Mouse (Mus musculus) limb, embryonic 12.5 days (tissue): ENCODE measurements at regions not wholly inside any gene's neighbourhood (a gene's known extent, or its start where the extent isn't known, plus 50 kb on each side); places are given as distances from the start of the nearest gene placed in this dataset.

Experiments used
- ATAC-seq: fragments of 200-750 bp; cut with Nextera tagmentation; 2 replicates; pipeline ENCODE4 v1.8.0; 2017; ENCODE audit warnings: low read depth, moderate TSS enrichment; ENCODE audit not compliant: insufficient number of reproducible peaks, insufficient read depth, low FRiP score, low TSS enrichment
- H3K27ac ChIP-seq: fragments of 300-500 bp; sonication (generic); 2 replicates; pipeline ENCODE4 v1.5.1; 2016; ENCODE audit warnings: mild to moderate bottlenecking, moderate library complexity
- H3K27me3 ChIP-seq: fragments of 300-500 bp; sonication (generic); 2 replicates; pipeline ENCODE4 v1.6.1; 2016; ENCODE audit warnings: mild to moderate bottlenecking, moderate library complexity
- H3K36me3 ChIP-seq: fragments of 300-500 bp; sonication (generic); 2 replicates; pipeline ENCODE4 v1.6.1; 2016; ENCODE audit warnings: mild to moderate bottlenecking, moderate library complexity
- H3K4me1 ChIP-seq: fragments of 300-500 bp; sonication (generic); replicated peaks from 2 replicates; pipeline ENCODE4 v1.6.1; 2016
- H3K4me2 ChIP-seq: fragments of 300-500 bp; sonication (generic); 2 replicates; pipeline ENCODE4 v1.6.1; 2016; ENCODE audit warnings: mild to moderate bottlenecking, moderate library complexity
- H3K4me3 ChIP-seq: fragments of 300-500 bp; sonication (generic); replicated peaks from 2 replicates; pipeline ENCODE4 v1.5.1; 2016; ENCODE audit warnings: mild to moderate bottlenecking
- H3K9ac ChIP-seq: fragments of 300-500 bp; sonication (generic); replicated peaks from 2 replicates; pipeline ENCODE4 v1.6.1; 2016; ENCODE audit warnings: mild to moderate bottlenecking, moderate library complexity
- H3K9me3 ChIP-seq: fragments of 300-500 bp; sonication (generic); 2 replicates; pipeline ENCODE4 v1.6.1; 2016; ENCODE audit warnings: mild to moderate bottlenecking, moderate library complexity
- whole genome bisulfite sequencing: fragments of 180-500 bp; shearing (Covaris S2); methylation state at CpG from one replicate; pipeline ENCODE4 v1.1.7; 2016; 5-methylcytosine and 5-hydroxymethylcytosine counted together

DNA sequence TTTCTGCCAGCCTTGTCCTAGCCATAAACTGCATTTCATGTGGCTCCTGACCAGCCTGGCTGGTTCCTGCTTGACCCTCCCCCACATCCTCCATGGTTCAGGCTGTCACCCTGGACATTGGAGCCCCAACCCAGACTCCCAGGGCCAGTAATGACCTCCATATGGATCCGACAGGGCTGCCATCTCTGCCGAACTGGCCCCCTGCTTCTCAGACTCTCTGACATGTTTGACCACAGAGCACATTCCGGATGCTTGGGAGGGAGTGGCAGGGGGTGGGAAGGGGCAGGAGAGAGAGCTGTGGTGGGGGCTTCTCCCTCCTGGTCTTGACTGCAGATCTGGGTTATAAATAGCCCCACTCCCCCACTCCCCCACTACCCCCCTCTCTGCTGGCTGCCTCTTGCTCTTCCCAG lies 59.0 kb upstream of the Actrt2 start:
- WGBS = 16% methylated on average over 3 of the region's 3 CpGs
- peak overlapping the region; percentile 79 for H3K27ac ChIP-seq
- H3K4me3 ChIP-seq = no peak overlapping the region
- ATAC-seq = no peak
- H3K4me2 ChIP-seq = peak overlapping the region; percentile 31
- no peaks in the 10 kb centered on the region for H3K36me3 ChIP-seq
- H3K27me3 ChIP-seq = no peaks in the 10 kb centered on the region
- peaks cover 57% of the 10 kb centered on the region for H3K4me1 ChIP-seq
- no peak overlapping the region for H3K9ac ChIP-seq
- no peaks in the 10 kb centered on the region for H3K9me3 ChIP-seq

DNA sequence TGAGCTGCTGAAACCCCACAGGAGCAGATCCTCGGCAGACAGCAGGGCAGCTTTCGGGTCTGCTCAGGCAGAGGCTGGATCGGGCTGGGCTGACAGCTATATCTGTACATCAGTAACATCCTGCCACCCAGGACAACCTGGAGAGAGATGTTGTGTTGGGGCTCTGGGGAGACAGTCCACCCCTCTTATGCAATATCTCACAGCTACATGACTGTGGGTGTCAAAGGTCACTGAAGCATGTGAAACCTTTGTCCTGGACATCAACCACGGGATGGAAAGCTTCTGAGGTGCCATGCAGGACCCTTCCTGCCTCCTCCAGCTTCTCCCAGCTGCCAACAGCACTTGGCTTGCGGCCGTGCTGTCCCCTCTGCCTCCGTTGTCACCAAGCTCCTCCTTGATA lies 60.3 kb upstream of the Actrt2 start:
- WGBS = 76% methylated on average over 7 of the region's 7 CpGs
- Histone ChIP-seq H3K4me3 (no peak overlapping the region), H3K4me1 (peaks cover 70% of the 10 kb centered on the region), H3K9me3 (no peaks in the 10 kb centered on the region), H3K27ac (peak overlapping the region; percentile 79), H3K36me3 (no peaks in the 10 kb centered on the region), H3K4me2 (no peak overlapping the region), H3K9ac (no peak overlapping the region), H3K27me3 (no peaks in the 10 kb centered on the region)
- no peak for ATAC-seq

- Histone ChIP-seq H3K27me3 (no peaks in the 10 kb centered on the region), H3K4me1 (peaks cover 82% of the 10 kb centered on the region), H3K9ac (no peak overlapping the region), H3K4me3 (no peak overlapping the region), H3K27ac (peak overlapping the region; percentile 81), H3K9me3 (no peaks in the 10 kb centered on the region), H3K4me2 (peak overlapping the region; percentile 23; the same call in 1 of the 2 replicates), H3K36me3 (no peaks in the 10 kb centered on the region)
- WGBS = 44% methylated on average over 5 of the region's 5 CpGs
- 0 out of 2 replicates have a peak, but pooled peaks have one; percentile 2 for ATAC-seq
Observed at GRCm38 (mm10) chr4:154730646-154731045, 63.0 kb upstream of the Actrt2 start.

GRCm38 (mm10) chr4:154731345-154731744 lies 63.7 kb upstream of the Actrt2 start:
- WGBS = 7% methylated on average over 15 of the region's 15 CpGs
- Histone ChIP-seq H3K27ac (peak overlapping the region; percentile 87), H3K4me3 (no peak overlapping the region), H3K4me1 (peaks cover 83% of the 10 kb centered on the region), H3K9ac (no peak overlapping the region), H3K27me3 (no peaks in the 10 kb centered on the region), H3K4me2 (peak overlapping the region; percentile 35), H3K36me3 (no peaks in the 10 kb centered on the region), H3K9me3 (no peaks in the 10 kb centered on the region)
- ATAC-seq = peak; percentile 57

DNA sequence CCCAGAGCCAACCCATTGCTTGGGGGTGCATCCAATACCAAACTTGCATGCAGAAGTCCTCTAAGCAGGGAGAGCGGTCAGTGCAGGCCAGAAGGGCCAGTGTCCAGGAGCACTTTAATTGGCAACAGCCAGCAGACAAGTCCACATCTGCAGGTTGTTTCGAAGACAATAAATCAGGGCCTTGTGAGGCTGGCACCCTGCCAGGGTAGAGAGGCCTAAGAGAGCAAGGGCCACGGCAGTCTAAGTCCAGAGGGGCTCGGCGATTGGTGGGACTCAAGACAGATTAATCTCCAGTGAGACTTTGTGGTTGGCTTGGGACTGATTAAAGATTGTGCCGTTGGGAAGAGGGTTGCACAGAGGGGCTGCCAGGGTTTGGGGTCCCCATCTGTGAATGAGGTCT lies 68.4 kb upstream of the Actrt2 start:
- H3K4me2 ChIP-seq = peak overlapping the region; percentile 24; the same call in 1 of the 2 replicates
- peaks cover 83% of the 10 kb centered on the region for H3K4me1 ChIP-seq
- no peaks in the 10 kb centered on the region for H3K9me3 ChIP-seq
- no peak overlapping the region for H3K4me3 ChIP-seq
- WGBS = 25% methylated on average over 6 of the region's 6 CpGs
- no peak overlapping the region for H3K9ac ChIP-seq
- peak overlapping the region; percentile 67 for H3K27ac ChIP-seq
- no peaks in the 10 kb centered on the region for H3K36me3 ChIP-seq
- H3K27me3 ChIP-seq = peaks cover 3% of the 10 kb centered on the region
- no peak for ATAC-seq

DNA sequence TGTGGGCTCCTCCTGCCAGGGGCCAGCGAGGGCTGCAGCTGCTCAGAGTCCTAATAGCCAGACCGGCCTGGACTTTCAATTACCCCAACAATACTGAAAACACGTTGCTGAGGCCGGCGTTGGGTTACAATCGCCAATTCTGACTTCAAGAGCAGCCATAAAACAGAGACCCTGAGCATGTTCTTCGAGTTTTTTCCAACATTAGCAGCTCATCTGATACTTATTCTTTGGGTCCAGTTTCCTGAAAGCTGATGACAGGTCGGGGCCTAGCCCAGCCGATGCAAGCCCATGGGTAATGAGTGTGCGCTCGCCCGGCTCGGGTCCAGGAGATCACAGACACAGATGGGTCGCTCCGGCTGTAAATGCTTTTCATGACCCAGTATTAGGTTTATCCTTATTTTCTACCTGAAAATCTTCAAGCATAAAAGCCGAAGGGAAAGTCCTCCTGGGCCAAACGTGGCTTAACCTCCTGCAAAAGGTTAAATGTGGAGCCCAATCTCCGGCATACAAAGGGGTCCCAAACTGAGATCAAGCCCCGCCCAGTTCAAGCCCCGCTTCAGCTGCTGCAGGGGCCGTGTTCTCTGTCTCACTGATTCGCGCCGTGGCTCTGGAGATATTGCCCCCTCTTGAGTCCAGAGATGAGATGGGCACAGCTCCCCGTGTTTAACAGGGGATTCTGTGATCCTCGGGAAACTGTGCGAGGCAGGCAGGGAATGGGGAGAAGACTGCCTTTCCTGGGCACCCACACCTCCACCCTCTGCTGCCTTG lies 73.6 kb upstream of the Actrt2 start:
- no peak overlapping the region for H3K9ac ChIP-seq
- H3K27me3 ChIP-seq = peaks cover 27% of the 10 kb centered on the region
- H3K27ac ChIP-seq = peak overlapping the region; percentile 59
- H3K36me3 ChIP-seq = no peaks in the 10 kb centered on the region
- H3K4me1 ChIP-seq = peaks cover 94% of the 10 kb centered on the region
- no peaks in the 10 kb centered on the region for H3K9me3 ChIP-seq
- H3K4me2 ChIP-seq = peak overlapping the region; percentile 33
- WGBS = 12% methylated on average over 27 of the region's 27 CpGs
- H3K4me3 ChIP-seq = no peak overlapping the region
- no peak; the same call in 1 of the 2 replicates for ATAC-seq

- whole genome bisulfite sequencing = 68% methylated on average over 16 of the region's 16 CpGs
- Histone ChIP-seq H3K36me3 (no peaks in the 10 kb centered on the region), H3K27ac (no peak overlapping the region), H3K4me2 (no peak overlapping the region), H3K9ac (no peak overlapping the region), H3K4me1 (peaks cover 82% of the 10 kb centered on the region), H3K27me3 (peaks cover 32% of the 10 kb centered on the region), H3K9me3 (no peaks in the 10 kb centered on the region), H3K4me3 (no peak overlapping the region)
- no peak for ATAC-seq
Observed at GRCm38 (mm10) chr4:154746323-154747005, 78.8 kb upstream of the Actrt2 start.

GRCm38 (mm10) chr4:154747006-154747343 lies 79.3 kb upstream of the Actrt2 start:
- peaks cover 82% of the 10 kb centered on the region for H3K4me1 ChIP-seq
- no peak overlapping the region for H3K4me2 ChIP-seq
- no peak overlapping the region for H3K4me3 ChIP-seq
- H3K27me3 ChIP-seq = peaks cover 30% of the 10 kb centered on the region
- H3K9ac ChIP-seq = no peak overlapping the region
- no peaks in the 10 kb centered on the region for H3K9me3 ChIP-seq
- no peak for ATAC-seq
- H3K27ac ChIP-seq = no peak overlapping the region
- H3K36me3 ChIP-seq = no peaks in the 10 kb centered on the region
- WGBS = 86% methylated on average over 4 of the region's 4 CpGs

GRCm38 (mm10) chr4:154749160-154749559 lies 81.5 kb upstream of the Actrt2 start:
- peak overlapping the region; percentile 84; the same call in 1 of the 2 replicates for H3K27ac ChIP-seq
- ATAC-seq = no peak

DNA sequence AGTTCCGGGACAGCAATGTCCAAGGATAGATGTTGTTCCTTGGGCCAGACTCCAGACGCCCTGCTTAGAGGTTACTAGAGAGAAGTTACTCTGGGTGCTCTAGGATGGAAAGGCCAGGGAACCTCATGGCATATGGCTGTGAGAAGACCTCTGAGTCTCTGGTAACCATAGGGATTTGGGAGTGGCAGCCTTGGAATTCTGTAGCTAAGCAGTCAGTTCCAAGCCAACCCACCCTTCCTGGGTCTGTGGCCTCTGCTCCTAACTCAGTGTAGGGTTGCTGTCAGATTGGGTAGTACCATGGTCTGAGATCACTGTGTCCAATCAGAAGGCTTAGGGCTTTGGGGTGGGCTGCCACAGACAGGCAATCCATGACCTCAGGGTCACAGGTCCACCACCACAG lies 82.3 kb upstream of the Actrt2 start:
- WGBS = 82% methylated on average over 2 of the region's 2 CpGs
- Histone ChIP-seq H3K4me3 (no peak overlapping the region), H3K27ac (peak overlapping the region; percentile 84), H3K9ac (no peak overlapping the region), H3K9me3 (no peaks in the 10 kb centered on the region), H3K27me3 (peaks cover 23% of the 10 kb centered on the region), H3K36me3 (no peaks in the 10 kb centered on the region), H3K4me1 (peaks cover 83% of the 10 kb centered on the region), H3K4me2 (peak overlapping the region; percentile 29; the same call in 1 of the 2 replicates)
- 0 out of 2 replicates have a peak, but pooled peaks have one; percentile 18 for ATAC-seq

More at GRCm38 (mm10) chr4:154749160-154749559, 81.5 kb upstream of the Actrt2 start:
- Histone ChIP-seq H3K9me3 (no peaks in the 10 kb centered on the region), H3K36me3 (no peaks in the 10 kb centered on the region), H3K27me3 (peaks cover 22% of the 10 kb centered on the region), H3K4me2 (no peak overlapping the region), H3K4me1 (peaks cover 83% of the 10 kb centered on the region), H3K9ac (no peak overlapping the region), H3K4me3 (no peak overlapping the region)
- WGBS = 48% methylated on average over 9 of the region's 9 CpGs

DNA sequence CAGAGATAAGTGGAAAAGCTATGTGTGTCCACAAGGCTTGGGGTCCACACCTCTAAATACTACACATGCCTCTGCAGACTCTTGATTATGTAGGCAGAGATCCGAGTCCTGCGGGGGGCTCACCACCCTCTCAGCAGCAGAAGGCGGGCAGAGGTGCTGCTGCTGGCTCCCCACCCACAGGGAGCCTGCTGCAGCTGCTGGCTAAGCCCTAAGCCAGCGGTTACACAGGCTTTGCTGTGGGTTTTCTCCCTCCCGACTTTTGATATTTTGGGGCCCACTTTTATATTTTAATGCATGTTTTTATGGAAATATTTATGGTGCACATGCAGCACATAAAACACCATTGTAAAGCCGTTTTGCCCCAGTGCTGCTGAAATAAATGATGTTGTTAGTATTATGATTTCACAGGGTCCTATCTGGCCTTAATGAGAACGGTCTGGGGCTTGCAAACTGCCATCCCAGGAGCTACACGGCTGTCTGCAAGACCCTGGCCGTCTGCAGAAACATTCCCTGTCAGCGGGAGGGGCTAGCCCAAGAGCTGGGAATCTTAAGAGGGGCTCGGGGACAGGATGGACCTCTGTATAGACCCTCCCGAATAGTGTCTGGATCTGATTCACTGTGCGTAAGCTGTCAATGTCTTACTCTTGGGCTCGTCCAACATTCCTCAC lies 82.9 kb upstream of the Actrt2 start:
- Histone ChIP-seq H3K4me3 (no peak overlapping the region), H3K4me2 (peak overlapping the region; percentile 30), H3K27ac (peak overlapping the region; percentile 84), H3K4me1 (peaks cover 77% of the 10 kb centered on the region), H3K9me3 (no peaks in the 10 kb centered on the region), H3K36me3 (no peaks in the 10 kb centered on the region), H3K27me3 (peaks cover 18% of the 10 kb centered on the region), H3K9ac (no peak overlapping the region)
- peak; percentile 75 for ATAC-seq
- WGBS = 14% methylated on average over 14 of the region's 14 CpGs
